Mouse (Mus musculus): ENCODE results near the gene Rab21. TPM values are rescaled to one million over a fixed set of nuclear protein-coding genes. Genes with fewer than 3 reads are reported as not detected.

The Rab21 gene
- polyA plus RNA-seq, 1 experiment, result 64.7 TPM

DNA sequence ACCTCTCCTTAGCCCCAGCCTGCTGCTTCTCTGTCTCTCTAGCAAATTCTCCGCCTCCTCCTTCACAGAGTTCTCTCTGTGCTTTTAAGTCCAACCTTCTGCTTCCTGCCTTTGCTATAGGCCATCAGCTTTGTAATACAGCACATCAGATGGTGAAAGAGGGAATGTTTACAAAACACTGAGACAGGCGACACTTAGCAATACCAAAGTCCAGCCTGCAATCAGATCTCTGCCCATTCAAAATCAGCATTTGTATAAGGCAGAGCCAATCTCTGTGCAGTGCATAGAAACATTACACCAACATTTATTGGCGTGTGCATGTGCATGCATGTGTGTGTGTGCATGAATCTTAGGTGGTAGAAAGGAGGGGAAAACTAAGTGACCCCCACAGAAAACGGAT lies 77.5 kb downstream of the Rab21 start:
- H3K4me1 ChIP-seq (ENCODE audit: control insufficient read depth, insufficient read depth, low read length), result peaks cover 7% of the 10 kb centered on the region
- H3K27ac ChIP-seq (ENCODE audit: insufficient read depth, low read length), result no peak overlapping the region
- TF ChIP-seq POLR2A (IDR thresholded peaks at IDR 0.05; ENCODE audit: low read depth, low read length), result no peak
- no peak for TF ChIP-seq CTCF (IDR thresholded peaks at IDR 0.05; ENCODE audit: borderline replicate concordance, insufficient read depth, low read length)
- no peak overlapping the region for H3K4me3 ChIP-seq (ENCODE audit: insufficient read depth, low read length)

Other genes starting within 250 kb of the Rab21 start
- not detected in 2 replicates for gene Tph2, start 130.6 kb downstream of the Rab21 start, polyA plus RNA-seq (2011; ENCODE audit: insufficient read length, low read depth, missing spikeins)
- gene Tbc1d15, start 64.1 kb downstream of the Rab21 start, polyA plus RNA-seq (2011; ENCODE audit: insufficient read length, low read depth, missing spikeins), result 91.5 and 93.5 TPM in 2 replicates
- gene Tmem19, start 46.9 kb upstream of the Rab21 start, polyA plus RNA-seq (2011; ENCODE audit: insufficient read length, low read depth, missing spikeins), result 40.7 and 51.5 TPM in 2 replicates
- 14.0 and 14.4 TPM in 2 replicates for gene Thap2, start 68.8 kb upstream of the Rab21 start, polyA plus RNA-seq (2011; ENCODE audit: insufficient read length, low read depth, missing spikeins)
- 97.1 and 120 TPM in 2 replicates for gene Zfc3h1, start 69.4 kb upstream of the Rab21 start, polyA plus RNA-seq (2011; ENCODE audit: insufficient read length, low read depth, missing spikeins)

All from embryonic fibroblast, embryonic 13.5 days (primary cell).